Mouse (Mus musculus): ENCODE measurements around the gene Mmab. TPM values are rescaled to one million over a fixed set of nuclear protein-coding genes. Genes with fewer than 3 reads are reported as not detected.

Mmab gene
- polyA plus RNA-seq, 1 experiment: 13.5 TPM

- under 1% methylated on average over 21 of the region's 21 CpGs for WGBS
- Histone ChIP-seq H3K27me3 (ENCODE audit: control insufficient read depth, insufficient read depth, low read length) (no peaks in the 10 kb centered on the region), H3K4me3 (ENCODE audit: control insufficient read depth, insufficient read depth, low read length) (peak overlapping the region; percentile 71), H3K36me3 (ENCODE audit: control insufficient read depth, insufficient read depth, low read length) (no peaks in the 10 kb centered on the region), H3K27ac (ENCODE audit: control insufficient read depth, insufficient read depth, low read length) (no peak overlapping the region), H3K4me1 (replicated peaks; ENCODE audit: control insufficient read depth, insufficient read depth, low read length) (peaks cover 6% of the 10 kb centered on the region)
- no peak for TF ChIP-seq CTCF (IDR thresholded peaks at IDR 0.05; ENCODE audit: borderline replicate concordance, control insufficient read depth, extremely low read depth, insufficient read depth, low read length, poor library complexity)
- 0 out of 2 replicates have a peak, but pooled peaks have one; percentile 13 for TF ChIP-seq POLR2A (IDR thresholded peaks at IDR 0.05; ENCODE audit: control insufficient read depth, extremely low read depth, insufficient read depth, low read length, poor library complexity)
- DNase-seq: no peak
Observed at GRCm38 (mm10) chr5:114444368-114444692, 470 bp upstream of the Mmab start.

- Histone ChIP-seq H3K36me3 (ENCODE audit: control insufficient read depth, insufficient read depth, low read length) (no peaks in the 10 kb centered on the region), H3K4me1 (replicated peaks; ENCODE audit: control insufficient read depth, insufficient read depth, low read length) (no peaks in the 10 kb centered on the region), H3K27ac (ENCODE audit: control insufficient read depth, insufficient read depth, low read length) (no peak overlapping the region), H3K27me3 (ENCODE audit: control insufficient read depth, insufficient read depth, low read length) (no peaks in the 10 kb centered on the region), H3K4me3 (ENCODE audit: control insufficient read depth, insufficient read depth, low read length) (no peak overlapping the region)
- no peak for DNase-seq
- 99% methylated on average over 14 of the region's 14 CpGs for WGBS
- no peak for TF ChIP-seq POLR2A (IDR thresholded peaks at IDR 0.05; ENCODE audit: control insufficient read depth, extremely low read depth, insufficient read depth, low read length, poor library complexity)
- TF ChIP-seq CTCF (IDR thresholded peaks at IDR 0.05; ENCODE audit: borderline replicate concordance, control insufficient read depth, extremely low read depth, insufficient read depth, low read length, poor library complexity): no peak
Observed at GRCm38 (mm10) chr5:114435588-114435987, 8.3 kb downstream of the Mmab start.

DNA sequence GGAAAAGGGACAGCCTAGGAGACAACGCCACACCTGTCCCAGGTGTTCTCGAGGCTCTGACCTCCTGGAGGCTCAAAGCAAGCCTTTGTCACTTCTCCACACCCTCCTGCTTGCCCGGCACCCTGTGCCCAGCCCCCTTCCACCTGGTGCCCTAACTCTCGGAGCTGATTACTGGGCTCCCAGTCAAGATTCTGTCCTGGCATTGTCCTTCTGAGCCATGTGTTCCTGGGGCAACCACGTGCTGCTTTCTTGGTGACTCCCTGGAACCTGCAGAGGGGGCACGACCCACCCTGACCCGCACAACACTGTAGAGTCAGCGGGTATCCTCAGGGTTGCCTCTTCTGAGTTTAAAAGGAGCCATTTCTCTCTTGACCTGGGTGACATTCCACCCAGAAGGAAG is 9.5 kb downstream of the Mmab start:
- Histone ChIP-seq H3K4me1 (replicated peaks; ENCODE audit: control insufficient read depth, insufficient read depth, low read length) (no peaks in the 10 kb centered on the region), H3K27me3 (ENCODE audit: control insufficient read depth, insufficient read depth, low read length) (no peaks in the 10 kb centered on the region), H3K36me3 (ENCODE audit: control insufficient read depth, insufficient read depth, low read length) (no peaks in the 10 kb centered on the region), H3K4me3 (ENCODE audit: control insufficient read depth, insufficient read depth, low read length) (no peak overlapping the region), H3K27ac (ENCODE audit: control insufficient read depth, insufficient read depth, low read length) (no peak overlapping the region)
- TF ChIP-seq CTCF (IDR thresholded peaks at IDR 0.05; ENCODE audit: borderline replicate concordance, control insufficient read depth, extremely low read depth, insufficient read depth, low read length, poor library complexity) (no peak), POLR2A (IDR thresholded peaks at IDR 0.05; ENCODE audit: control insufficient read depth, extremely low read depth, insufficient read depth, low read length, poor library complexity) (no peak)
- 95% methylated on average over 8 of the region's 8 CpGs for WGBS
- no peak for DNase-seq

GRCm38 (mm10) chr5:114429781-114430180 is 14.1 kb downstream of the Mmab start:
- H3K4me1 ChIP-seq (replicated peaks; ENCODE audit: control insufficient read depth, insufficient read depth, low read length): no peaks in the 10 kb centered on the region
- 83% methylated on average over 7 of the region's 7 CpGs for WGBS
- no peak for DNase-seq
- no peak for TF ChIP-seq CTCF (IDR thresholded peaks at IDR 0.05; ENCODE audit: borderline replicate concordance, control insufficient read depth, extremely low read depth, insufficient read depth, low read length, poor library complexity)
- TF ChIP-seq POLR2A (IDR thresholded peaks at IDR 0.05; ENCODE audit: control insufficient read depth, extremely low read depth, insufficient read depth, low read length, poor library complexity): no peak
- no peaks in the 10 kb centered on the region for H3K27me3 ChIP-seq (ENCODE audit: control insufficient read depth, insufficient read depth, low read length)
- no peaks in the 10 kb centered on the region for H3K36me3 ChIP-seq (ENCODE audit: control insufficient read depth, insufficient read depth, low read length)
- no peak overlapping the region for H3K4me3 ChIP-seq (ENCODE audit: control insufficient read depth, insufficient read depth, low read length)
- no peak overlapping the region for H3K27ac ChIP-seq (ENCODE audit: control insufficient read depth, insufficient read depth, low read length)

DNA sequence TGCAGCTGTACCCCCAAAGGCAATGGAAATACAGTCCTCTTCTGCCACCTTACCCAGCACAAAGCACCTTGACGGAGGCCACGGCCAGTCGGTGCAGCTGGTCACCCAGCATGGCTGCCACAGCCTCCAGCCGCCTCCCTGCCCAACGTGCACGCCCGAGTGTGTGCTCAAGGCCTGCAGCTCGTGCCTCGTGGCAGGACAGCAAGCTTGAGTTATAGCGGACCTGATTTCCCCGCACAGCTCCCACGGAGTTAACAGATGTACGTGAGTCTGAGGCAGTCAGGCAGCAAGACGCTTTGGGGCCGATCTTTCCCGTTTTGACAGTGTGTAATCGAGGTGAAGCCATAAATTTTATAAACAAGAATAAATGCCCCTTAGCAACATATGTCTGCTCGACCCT is 15.2 kb downstream of the Mmab start:
- 81% methylated on average over 18 of the region's 18 CpGs for WGBS
- no peaks in the 10 kb centered on the region for H3K36me3 ChIP-seq (ENCODE audit: control insufficient read depth, insufficient read depth, low read length)

GRCm38 (mm10) chr5:114426732-114427131 is 17.1 kb downstream of the Mmab start:
- TF ChIP-seq CTCF (IDR thresholded peaks at IDR 0.05; ENCODE audit: borderline replicate concordance, control insufficient read depth, extremely low read depth, insufficient read depth, low read length, poor library complexity) (no peak), POLR2A (IDR thresholded peaks at IDR 0.05; ENCODE audit: control insufficient read depth, extremely low read depth, insufficient read depth, low read length, poor library complexity) (no peak)
- Histone ChIP-seq H3K27ac (ENCODE audit: control insufficient read depth, insufficient read depth, low read length) (no peak overlapping the region), H3K4me1 (replicated peaks; ENCODE audit: control insufficient read depth, insufficient read depth, low read length) (no peaks in the 10 kb centered on the region), H3K4me3 (ENCODE audit: control insufficient read depth, insufficient read depth, low read length) (no peak overlapping the region), H3K36me3 (ENCODE audit: control insufficient read depth, insufficient read depth, low read length) (no peaks in the 10 kb centered on the region), H3K27me3 (ENCODE audit: control insufficient read depth, insufficient read depth, low read length) (no peaks in the 10 kb centered on the region)
- no peak for DNase-seq
- WGBS: 88% methylated on average over 6 of the region's 6 CpGs

More for the DNA sequence above, 15.2 kb downstream of the Mmab start:
- TF ChIP-seq POLR2A (IDR thresholded peaks at IDR 0.05; ENCODE audit: control insufficient read depth, extremely low read depth, insufficient read depth, low read length, poor library complexity) (no peak), CTCF (IDR thresholded peaks at IDR 0.05; ENCODE audit: borderline replicate concordance, control insufficient read depth, extremely low read depth, insufficient read depth, low read length, poor library complexity) (no peak)
- no peak overlapping the region for H3K27ac ChIP-seq (ENCODE audit: control insufficient read depth, insufficient read depth, low read length)
- no peaks in the 10 kb centered on the region for H3K27me3 ChIP-seq (ENCODE audit: control insufficient read depth, insufficient read depth, low read length)
- no peak for DNase-seq
- no peaks in the 10 kb centered on the region for H3K4me1 ChIP-seq (replicated peaks; ENCODE audit: control insufficient read depth, insufficient read depth, low read length)
- H3K4me3 ChIP-seq (ENCODE audit: control insufficient read depth, insufficient read depth, low read length): no peak overlapping the region

GRCm38 (mm10) chr5:114423961-114424360 is 19.9 kb downstream of the Mmab start:
- H3K27ac ChIP-seq (ENCODE audit: control insufficient read depth, insufficient read depth, low read length): no peak overlapping the region
- TF ChIP-seq POLR2A (IDR thresholded peaks at IDR 0.05; ENCODE audit: control insufficient read depth, extremely low read depth, insufficient read depth, low read length, poor library complexity): no peak
- no peak for TF ChIP-seq CTCF (IDR thresholded peaks at IDR 0.05; ENCODE audit: borderline replicate concordance, control insufficient read depth, extremely low read depth, insufficient read depth, low read length, poor library complexity)
- no peaks in the 10 kb centered on the region for H3K4me1 ChIP-seq (replicated peaks; ENCODE audit: control insufficient read depth, insufficient read depth, low read length)
- WGBS: 95% methylated on average over 5 of the region's 5 CpGs
- H3K4me3 ChIP-seq (ENCODE audit: control insufficient read depth, insufficient read depth, low read length): no peak overlapping the region
- DNase-seq: no peak
- H3K36me3 ChIP-seq (ENCODE audit: control insufficient read depth, insufficient read depth, low read length): peaks cover 17% of the 10 kb centered on the region
- H3K27me3 ChIP-seq (ENCODE audit: control insufficient read depth, insufficient read depth, low read length): no peaks in the 10 kb centered on the region
